Mouse (Mus musculus) gastrocnemius, adult 2 months (tissue): ENCODE results near the gene Cyp4f39. TPM values are rescaled to one million over a fixed set of nuclear protein-coding genes. Genes with fewer than 3 reads are reported as not detected.
"Not testable (repeated sequence)": the region's sequence is repeated elsewhere in the genome, so short reads cannot be mapped to it uniquely, and the experiment has no call there.

Experiments used
- DNase-seq: peaks from one replicate; pipeline ENCODE4 v3.0.0; 2022
- H3K27ac ChIP-seq: fragments of 200-600 bp; 2 replicates; pipeline ENCODE4 v1.8.1; 2022; ENCODE audit warnings: mild to moderate bottlenecking
- H3K4me3 ChIP-seq: fragments of 200-600 bp; 2 replicates; pipeline ENCODE4 v1.8.1; 2022; ENCODE audit warnings: mild to moderate bottlenecking, moderate library complexity
- CTCF ChIP-seq: fragments of 200-600 bp; IDR thresholded peaks from 2 replicates; pipeline ENCODE4 v1.8.1; 2022; ENCODE audit warnings: antibody characterized with exemption, mild to moderate bottlenecking, moderate library complexity
- intact Hi-C: fragments of 180-260 bp; cut with DNase I; formaldehyde crosslinking; loops from one replicate; pipeline ENCODE4 v1.15.1; 2025
- total RNA-seq, 2 experiments: library from RNA; stranded (reverse); gene quantifications; 2 replicates each; pipeline ENCODE4 v1.2.3; 2021

Cyp4f39 gene
- total RNA-seq, 2 experiments from 2014 or later = 0.33 to 2.3 TPM

DNA sequence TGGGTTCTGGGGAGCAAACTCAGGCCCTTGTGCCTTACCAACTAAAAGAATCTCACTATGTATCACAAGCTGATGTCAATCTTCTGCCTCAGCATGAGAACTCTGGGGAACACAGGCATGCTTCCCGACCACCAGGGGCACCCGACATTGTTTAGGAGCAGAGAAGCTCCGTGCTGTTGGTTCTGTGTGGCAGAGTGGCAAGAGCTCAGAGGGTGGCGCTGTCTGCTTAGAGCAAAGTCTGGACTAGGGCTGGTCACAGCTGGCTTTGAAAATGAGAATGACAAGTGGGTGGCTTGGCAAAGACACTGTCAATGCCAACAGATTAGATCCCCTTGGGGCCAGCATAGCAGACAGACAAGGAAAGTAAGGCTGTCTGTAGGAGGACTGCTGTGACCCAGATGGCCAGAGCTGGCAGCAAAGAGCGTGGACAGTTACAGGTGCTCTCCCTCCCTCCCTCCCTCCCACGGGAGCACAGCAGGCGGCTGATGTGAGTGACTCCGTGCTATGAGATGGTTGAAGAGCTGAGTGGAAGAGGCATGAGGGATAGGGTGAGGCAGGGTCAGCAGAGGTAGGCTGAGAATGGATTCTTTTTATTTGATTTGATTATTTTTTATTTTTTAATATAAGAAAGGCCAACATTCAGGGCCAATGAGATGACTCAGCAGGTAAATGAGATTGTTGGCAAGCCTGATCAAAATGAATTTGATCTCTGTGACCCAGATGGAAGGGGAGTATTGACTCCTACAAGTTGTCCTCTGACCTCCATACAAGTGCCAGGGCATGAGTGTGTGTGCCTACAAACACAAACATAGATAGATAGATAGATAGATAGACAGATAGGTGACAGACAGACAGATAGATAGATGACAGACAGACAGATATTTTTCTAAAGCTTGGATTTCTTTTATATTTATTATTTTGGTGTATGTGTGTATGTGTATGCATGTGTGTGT lies 27.3 kb downstream of the Cyp4f39 start:
- DNase-seq = no peak
- no peak overlapping the region for H3K4me3 ChIP-seq
- peak; percentile 40 for TF ChIP-seq CTCF
- H3K27ac ChIP-seq = no peak overlapping the region
- intact Hi-C loops = no loop called here

GRCm38 (mm10) chr17:32481766-32482165 lies 29.2 kb downstream of the Cyp4f39 start:
- TF ChIP-seq CTCF = no peak
- no peak overlapping the region for H3K4me3 ChIP-seq
- H3K27ac ChIP-seq = no peak overlapping the region
- intact Hi-C loops = no loop called here
- no peak for DNase-seq

DNA sequence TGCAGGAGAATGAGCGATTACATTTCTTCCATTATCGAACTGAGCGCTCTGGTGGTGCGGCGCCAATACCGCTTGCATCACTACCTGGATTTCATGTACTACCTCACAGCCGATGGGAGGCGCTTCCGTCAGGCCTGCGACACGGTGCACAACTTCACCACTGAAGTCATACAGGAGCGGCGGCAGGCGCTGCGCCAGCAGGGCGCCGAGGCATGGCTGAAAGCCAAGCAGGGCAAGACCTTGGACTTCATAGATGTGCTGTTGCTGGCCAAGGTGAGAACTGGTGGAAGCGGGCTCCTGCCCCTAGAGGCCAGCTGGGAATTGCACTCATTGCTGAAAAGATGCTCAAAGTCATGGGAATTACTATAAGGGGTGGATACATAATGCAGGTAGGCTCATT lies 30.7 kb downstream of the Cyp4f39 start:
- peak; percentile 77 for TF ChIP-seq CTCF
- 0 out of 2 replicates have a peak overlapping the region, but pooled peaks have one; percentile 33 for H3K4me3 ChIP-seq
- H3K27ac ChIP-seq = no peak overlapping the region
- intact Hi-C loops = no loop called here
- peak; percentile 83 for DNase-seq

- peak; percentile 31 for DNase-seq
- intact Hi-C loops = loop anchor here (10.0 kb wide), 1 partner anchor 348 kb away; no protein-coding TSS in a partner anchor
- peak overlapping the region; percentile 63 for H3K4me3 ChIP-seq
- peak overlapping the region; percentile 28 for H3K27ac ChIP-seq
- TF ChIP-seq CTCF = no peak
These were observed 39.9 kb downstream of the Cyp4f39 start for GRCm38 (mm10) chr17:32492349-32492980.

DNA sequence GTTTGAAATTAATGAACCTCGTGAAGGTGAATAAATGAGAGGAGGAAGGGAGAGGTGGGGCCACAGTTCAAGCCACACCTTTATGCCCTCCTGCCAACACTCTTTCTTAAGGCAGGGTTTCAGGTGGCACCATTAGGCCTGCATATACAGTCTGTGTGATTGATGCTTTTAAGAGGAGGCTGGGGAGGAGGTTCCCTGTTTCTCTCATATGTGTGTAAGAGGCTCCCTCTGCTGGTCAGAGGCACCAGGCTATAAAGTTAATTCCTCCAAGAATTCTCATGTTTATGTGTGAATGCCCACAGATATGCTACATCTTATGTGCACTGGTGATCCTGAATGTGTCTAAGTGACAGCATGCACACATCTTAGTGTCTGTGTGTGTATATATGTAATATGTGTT lies 42.1 kb downstream of the Cyp4f39 start:
- H3K4me3 ChIP-seq = no peak overlapping the region
- intact Hi-C loops = loop anchor here (2.0 to 10.0 kb wide), 3 partner anchors 108 to 350 kb away; no protein-coding TSS in a partner anchor
- DNase-seq = peak; percentile 65
- no peak overlapping the region for H3K27ac ChIP-seq
- peak; percentile 85 for TF ChIP-seq CTCF

- DNase-seq, intact Hi-C loops, H3K27ac ChIP-seq, H3K4me3 ChIP-seq: not testable (repeated sequence)
These were observed 48.0 kb downstream of the Cyp4f39 start for GRCm38 (mm10) chr17:32500511-32500910.

DNA sequence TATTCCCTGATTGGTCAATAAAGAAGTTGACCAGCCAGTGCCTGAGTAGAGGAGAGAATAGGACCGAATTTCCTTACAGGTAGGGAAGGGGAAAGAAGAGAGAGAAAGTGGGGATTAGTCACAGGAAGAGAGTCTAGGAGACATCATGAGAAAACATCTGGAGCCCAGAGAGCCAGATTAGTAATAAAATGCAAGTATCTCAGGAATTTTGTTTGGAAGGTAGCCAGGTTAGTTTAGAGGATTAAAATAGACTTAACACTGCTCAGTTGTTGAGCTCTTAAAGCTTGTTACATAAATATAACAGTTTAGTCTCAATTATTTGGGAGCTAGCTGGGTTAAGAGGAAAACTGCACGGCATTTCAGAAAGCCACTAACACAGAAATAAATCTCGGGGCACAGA lies 48.5 kb downstream of the Cyp4f39 start:
- Histone ChIP-seq H3K4me3 (no peak overlapping the region), H3K27ac (no peak overlapping the region; the same call in 1 of the 2 replicates)
- no peak for TF ChIP-seq CTCF
- no peak for DNase-seq
- intact Hi-C loops = no loop called here

DNA sequence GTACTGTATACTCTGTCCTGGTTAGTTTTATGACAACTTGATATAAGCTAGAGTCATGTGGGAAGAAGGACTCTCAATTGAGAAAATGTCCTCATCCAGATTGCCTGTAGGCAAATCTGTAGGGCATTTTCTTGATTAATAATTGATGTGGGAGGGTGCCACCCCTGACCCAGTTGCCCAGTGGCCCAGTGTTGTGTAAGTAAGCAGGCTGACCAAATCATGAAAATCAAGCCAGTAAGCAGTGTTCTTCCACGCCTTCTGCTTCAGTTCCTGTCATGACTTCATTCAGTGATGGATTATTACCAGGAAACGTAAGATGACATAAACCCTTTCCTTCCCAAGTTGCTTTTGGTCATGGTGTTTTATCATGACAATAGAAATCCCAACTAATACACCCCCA lies 50.6 kb downstream of the Cyp4f39 start:
- TF ChIP-seq CTCF = no peak
- Histone ChIP-seq H3K4me3 (no peak overlapping the region), H3K27ac (no peak overlapping the region)
- no peak for DNase-seq
- intact Hi-C loops = no loop called here

- H3K4me3 ChIP-seq = peak within 1 kb of the TSS; percentile 75
- peak; percentile 65 for DNase-seq
- H3K27ac ChIP-seq = peak within 1 kb of the TSS; percentile 83
- intact Hi-C loops = no loop called here
- no peak for TF ChIP-seq CTCF
These were observed 53.6 kb downstream of the Cyp4f39 start, which contains the start of gene Cyp4f17 for GRCm38 (mm10) chr17:32505851-32506728. Cyp4f17 (plus strand) TSS chr17:32506050.

GRCm38 (mm10) chr17:32506729-32507245 lies 54.3 kb downstream of the Cyp4f39 start:
- intact Hi-C loops = no loop called here
- TF ChIP-seq CTCF = no peak
- DNase-seq = peak; percentile 26
- H3K27ac ChIP-seq = peak overlapping the region; percentile 83
- H3K4me3 ChIP-seq = peak overlapping the region; percentile 75

DNA sequence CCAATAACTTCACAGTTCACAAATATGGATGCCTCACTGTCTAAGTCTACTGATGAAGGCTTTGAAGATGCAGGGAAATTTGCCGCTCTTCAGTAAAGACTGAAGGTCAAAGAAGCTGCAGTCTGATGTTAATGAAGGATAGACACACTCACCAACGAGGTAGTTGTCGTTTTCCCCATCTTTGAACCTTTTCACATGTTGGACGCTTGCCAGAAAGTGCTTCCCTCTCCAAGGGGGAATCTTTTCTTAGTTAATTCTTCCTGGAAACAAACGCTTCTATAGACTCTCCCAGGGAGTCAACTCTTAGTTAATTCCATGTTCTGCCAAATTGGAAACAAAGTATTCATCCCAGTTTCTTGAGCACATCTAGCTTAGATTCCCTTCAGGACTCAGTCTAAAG lies 63.6 kb downstream of the Cyp4f39 start:
- no peak for TF ChIP-seq CTCF
- intact Hi-C loops = no loop called here
- Histone ChIP-seq H3K27ac (no peak overlapping the region), H3K4me3 (no peak overlapping the region)
- DNase-seq = no peak

DNA sequence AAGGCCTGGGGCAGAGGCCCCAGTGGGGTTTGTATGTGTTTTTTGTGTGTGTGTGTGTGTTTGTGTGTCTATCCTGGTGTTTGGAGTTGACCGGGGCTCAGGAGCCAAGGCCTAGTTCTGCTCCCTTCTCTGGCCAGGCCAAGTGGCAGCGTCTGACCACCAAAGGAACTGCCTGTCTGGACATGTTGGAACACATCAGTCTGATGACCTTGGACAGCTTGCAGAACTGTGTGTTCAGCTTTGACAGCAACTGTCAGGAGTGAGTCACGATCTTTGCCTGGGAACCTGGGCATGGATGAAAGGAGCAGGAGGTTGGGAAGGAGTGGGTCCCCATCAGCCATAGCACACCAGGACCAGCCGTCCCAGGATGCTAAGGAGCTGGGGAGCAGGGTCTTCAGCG lies 69.5 kb downstream of the Cyp4f39 start:
- H3K4me3 ChIP-seq = no peak overlapping the region
- DNase-seq = no peak
- intact Hi-C loops = no loop called here
- TF ChIP-seq CTCF = no peak
- H3K27ac ChIP-seq = no peak overlapping the region
